Mouse (Mus musculus): ENCODE data around the gene Dnajc13. TPM values are rescaled to one million over a fixed set of nuclear protein-coding genes. Genes with fewer than 3 reads are reported as not detected.

Gene Dnajc13
- polyA plus RNA-seq, 1 experiment from 2014 or later, result 5.8 TPM

DNA sequence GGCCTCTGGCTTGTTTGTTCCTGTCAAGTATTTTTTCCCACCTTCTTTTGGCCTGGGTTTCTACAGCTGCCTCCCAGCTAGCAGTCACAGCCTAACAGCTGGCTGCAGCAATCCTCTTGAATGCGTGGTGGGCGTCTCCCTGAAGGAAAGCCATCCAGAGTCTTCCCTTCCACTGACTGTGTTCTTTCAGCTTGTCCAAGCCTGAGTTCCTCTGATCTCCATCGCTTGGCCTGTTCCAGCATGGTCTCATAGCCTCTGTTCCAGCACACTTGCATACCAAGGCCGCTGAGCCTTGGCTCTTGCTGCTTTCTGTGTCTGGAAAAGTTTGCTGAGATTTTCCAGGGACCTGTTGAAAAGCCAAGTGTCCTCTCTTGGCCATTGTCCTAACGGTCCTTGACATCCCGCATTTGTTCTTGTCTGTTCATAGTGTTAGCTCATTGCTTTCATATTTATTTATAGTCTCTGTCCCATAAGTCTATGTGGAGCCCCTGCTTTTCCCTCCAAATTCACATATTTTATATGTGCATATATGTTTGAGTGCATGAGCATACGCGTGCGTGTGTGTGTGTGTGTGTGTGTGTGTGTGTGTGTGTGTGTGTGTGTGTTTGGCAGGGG is 132.5 kb downstream of the Dnajc13 start:
- no peak for ATAC-seq
- DNase-seq, result no peak
- Histone ChIP-seq H3K36me3 (replicated peaks; ENCODE audit: insufficient read depth, low read length) (peaks cover 17% of the 10 kb centered on the region; the same call in 1 of the 2 replicates), H3K9me3 (ENCODE audit: low read length) (no peaks in the 10 kb centered on the region), H3K27me3 (ENCODE audit: insufficient read depth, low read length) (no peaks in the 10 kb centered on the region), H3K4me1 (ENCODE audit: insufficient read depth) (no peaks in the 10 kb centered on the region), H3K9ac (replicated peaks) (no peak overlapping the region), H3K4me2 (ENCODE audit: low read depth, low read length) (no peak overlapping the region), H3K27ac (ENCODE audit: low read depth) (no peak overlapping the region), H3K4me3 (ENCODE audit: low read depth, low read length) (no peak overlapping the region)
- 79% methylated on average over 9 of the region's 9 CpGs for WGBS (ENCODE audit: insufficient replicate concordance)
- TF ChIP-seq CTCF (IDR thresholded peaks at IDR 0.05; ENCODE audit: low read depth), result no peak

DNA sequence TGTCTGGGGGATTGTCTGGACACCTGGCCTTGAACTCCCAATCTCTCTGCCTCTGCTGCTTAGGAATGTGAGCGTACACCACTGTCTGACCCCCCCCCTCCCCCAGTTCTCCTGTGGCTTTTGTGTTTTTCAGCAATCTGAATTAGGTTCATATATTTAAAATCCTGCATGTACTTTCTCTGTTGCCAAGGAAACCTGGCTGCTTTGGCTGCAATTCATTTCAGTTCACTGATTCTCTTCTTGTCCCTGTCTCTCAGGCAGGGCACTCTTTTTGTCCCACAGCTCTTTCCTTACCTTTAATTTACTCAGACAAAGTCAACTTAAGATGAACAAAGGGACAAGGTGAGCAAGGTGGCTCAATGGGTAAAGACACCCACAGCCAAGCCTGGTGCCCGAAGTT is 134.6 kb downstream of the Dnajc13 start:
- 70% methylated on average over 2 of the region's 2 CpGs for WGBS (ENCODE audit: insufficient replicate concordance)
- Histone ChIP-seq H3K36me3 (replicated peaks; ENCODE audit: insufficient read depth, low read length) (peaks cover 17% of the 10 kb centered on the region), H3K9ac (replicated peaks) (no peak overlapping the region), H3K9me3 (ENCODE audit: low read length) (no peaks in the 10 kb centered on the region), H3K27ac (ENCODE audit: low read depth) (no peak overlapping the region), H3K4me2 (ENCODE audit: low read depth, low read length) (no peak overlapping the region), H3K27me3 (ENCODE audit: insufficient read depth, low read length) (no peaks in the 10 kb centered on the region), H3K4me3 (ENCODE audit: low read depth, low read length) (no peak overlapping the region), H3K4me1 (ENCODE audit: insufficient read depth) (no peaks in the 10 kb centered on the region)
- no peak for DNase-seq
- ATAC-seq, result no peak
- TF ChIP-seq EP300 (IDR thresholded peaks at IDR 0.05; ENCODE audit: low read depth) (no peak), CTCF (IDR thresholded peaks at IDR 0.05; ENCODE audit: low read depth) (no peak)

DNA sequence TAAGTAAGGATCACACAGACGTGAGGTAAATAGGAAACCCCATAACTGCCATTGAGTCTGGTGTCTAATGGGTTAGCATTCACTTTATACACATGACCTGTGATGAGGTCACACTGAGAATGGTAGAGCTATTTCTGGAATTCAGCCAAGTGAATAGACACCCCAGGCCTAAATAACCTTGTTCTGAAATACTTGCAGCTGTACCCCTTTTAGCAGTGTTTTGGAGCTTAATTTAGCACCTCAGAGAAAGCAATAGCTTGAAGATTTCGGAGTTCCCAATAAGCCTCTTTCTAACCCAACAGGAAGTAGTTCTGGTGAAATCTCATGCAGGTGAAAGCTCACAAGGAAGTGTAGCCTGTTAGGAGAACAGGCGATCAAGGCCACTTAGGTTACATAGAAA is 135.9 kb downstream of the Dnajc13 start, which contains the start of gene Ackr4:
TSS of gene Ackr4 (minus strand) at position 101 of the 400 bp plus-strand sequence.
- Histone ChIP-seq H3K27me3 (ENCODE audit: insufficient read depth, low read length) (no peaks in the 10 kb centered on the region), H3K4me1 (ENCODE audit: insufficient read depth) (no peaks in the 10 kb centered on the region), H3K9me3 (ENCODE audit: low read length) (no peaks in the 10 kb centered on the region), H3K4me2 (ENCODE audit: low read depth, low read length) (no peak within 1 kb of the TSS), H3K9ac (replicated peaks) (no peak within 1 kb of the TSS), H3K36me3 (replicated peaks; ENCODE audit: insufficient read depth, low read length) (peaks cover 17% of the 10 kb centered on the region), H3K27ac (ENCODE audit: low read depth) (no peak within 1 kb of the TSS), H3K4me3 (ENCODE audit: low read depth, low read length) (no peak within 1 kb of the TSS)
- DNase-seq, result no peak
- 75% methylated on average over 3 of the region's 3 CpGs for WGBS (ENCODE audit: insufficient replicate concordance)
- TF ChIP-seq EP300 (IDR thresholded peaks at IDR 0.05; ENCODE audit: low read depth) (no peak), CTCF (IDR thresholded peaks at IDR 0.05; ENCODE audit: low read depth) (no peak)
- no peak for ATAC-seq

DNA sequence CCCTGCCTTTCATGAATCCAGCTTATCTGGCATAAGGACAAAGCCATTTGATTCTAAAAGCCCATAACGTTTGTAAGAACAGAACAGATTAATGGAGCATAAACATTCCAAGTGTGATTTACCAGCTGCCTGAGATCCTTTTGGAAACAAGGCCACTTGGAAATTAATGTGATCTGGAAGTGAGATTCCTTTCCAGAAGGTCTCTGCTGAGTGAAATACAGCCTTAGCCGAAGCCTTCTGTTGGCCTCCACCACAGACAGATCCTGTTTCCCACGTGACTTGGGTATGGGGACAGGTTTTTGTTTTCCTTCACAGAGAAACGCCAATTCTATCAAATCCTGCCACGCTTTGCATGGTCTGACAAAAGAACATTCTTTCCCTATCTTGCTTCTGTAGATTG is 139.1 kb downstream of the Dnajc13 start:
- Histone ChIP-seq H3K27me3 (ENCODE audit: insufficient read depth, low read length) (no peaks in the 10 kb centered on the region), H3K4me1 (ENCODE audit: insufficient read depth) (no peaks in the 10 kb centered on the region), H3K27ac (ENCODE audit: low read depth) (no peak overlapping the region), H3K9me3 (ENCODE audit: low read length) (no peaks in the 10 kb centered on the region), H3K4me2 (ENCODE audit: low read depth, low read length) (no peak overlapping the region), H3K9ac (replicated peaks) (no peak overlapping the region), H3K36me3 (replicated peaks; ENCODE audit: insufficient read depth, low read length) (peaks cover 14% of the 10 kb centered on the region), H3K4me3 (ENCODE audit: low read depth, low read length) (no peak overlapping the region)
- TF ChIP-seq EP300 (IDR thresholded peaks at IDR 0.05; ENCODE audit: low read depth) (no peak), CTCF (IDR thresholded peaks at IDR 0.05; ENCODE audit: low read depth) (no peak)
- no peak for ATAC-seq
- no peak for DNase-seq
- WGBS (ENCODE audit: insufficient replicate concordance), result 61% methylated on average over 5 of the region's 5 CpGs

DNA sequence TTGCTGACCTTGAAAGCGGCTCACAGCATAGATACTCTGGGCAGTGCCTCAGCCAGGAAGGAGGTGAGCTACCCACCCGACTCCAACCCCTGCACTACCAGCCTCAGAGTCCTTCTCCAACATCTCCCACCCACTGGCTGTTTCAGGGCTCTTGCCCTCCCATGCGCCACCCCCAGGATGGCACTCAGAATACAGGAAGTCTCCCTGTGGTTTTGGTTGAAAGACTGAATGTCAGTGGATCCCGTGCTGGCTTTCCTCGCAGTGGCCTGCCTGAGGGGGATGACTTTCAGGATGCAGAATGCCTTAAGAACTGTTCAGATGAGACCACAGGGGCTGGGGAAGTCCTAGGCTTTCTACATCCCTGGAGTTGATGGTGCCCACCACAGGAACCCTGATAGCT is 139.6 kb downstream of the Dnajc13 start:
- Histone ChIP-seq H3K4me3 (ENCODE audit: low read depth, low read length) (no peak overlapping the region), H3K27ac (ENCODE audit: low read depth) (no peak overlapping the region), H3K36me3 (replicated peaks; ENCODE audit: insufficient read depth, low read length) (peaks cover 13% of the 10 kb centered on the region), H3K27me3 (ENCODE audit: insufficient read depth, low read length) (no peaks in the 10 kb centered on the region), H3K9ac (replicated peaks) (no peak overlapping the region), H3K9me3 (ENCODE audit: low read length) (no peaks in the 10 kb centered on the region), H3K4me2 (ENCODE audit: low read depth, low read length) (no peak overlapping the region), H3K4me1 (ENCODE audit: insufficient read depth) (no peaks in the 10 kb centered on the region)
- ATAC-seq, result no peak
- TF ChIP-seq EP300 (IDR thresholded peaks at IDR 0.05; ENCODE audit: low read depth) (no peak), CTCF (IDR thresholded peaks at IDR 0.05; ENCODE audit: low read depth) (0 out of 2 replicates have a peak, but pooled peaks have one; percentile 8)
- no peak for DNase-seq
- WGBS (ENCODE audit: insufficient replicate concordance), result 40% methylated on average over 5 of the region's 5 CpGs

DNA sequence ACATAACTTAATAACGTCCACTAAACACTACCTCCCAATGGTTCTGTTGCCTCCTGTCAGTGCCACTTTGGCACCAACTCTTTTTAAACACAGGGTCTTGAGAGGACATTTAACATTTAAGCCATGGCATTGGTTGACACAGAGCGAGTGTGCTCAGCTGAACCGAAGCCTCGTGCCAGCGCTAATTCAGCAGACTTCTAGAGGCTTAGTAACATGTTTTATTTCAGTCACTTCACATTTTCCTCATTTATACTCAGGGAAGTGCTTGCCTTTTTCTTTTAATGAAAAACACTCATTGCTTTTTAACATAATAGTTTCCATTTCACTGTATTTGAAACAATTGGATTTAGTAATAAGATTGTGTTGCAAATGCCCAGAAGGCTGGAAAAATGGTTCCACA is 153.6 kb downstream of the Dnajc13 start:
- TF ChIP-seq CTCF (IDR thresholded peaks at IDR 0.05; ENCODE audit: low read depth) (no peak), EP300 (IDR thresholded peaks at IDR 0.05; ENCODE audit: low read depth) (no peak)
- no peak for ATAC-seq

More for the DNA sequence above, 153.6 kb downstream of the Dnajc13 start:
- H3K27me3 ChIP-seq (ENCODE audit: insufficient read depth, low read length), result no peaks in the 10 kb centered on the region
- H3K27ac ChIP-seq (ENCODE audit: low read depth), result no peak overlapping the region
- 87% methylated on average over 5 of the region's 5 CpGs for WGBS (ENCODE audit: insufficient replicate concordance)
- no peaks in the 10 kb centered on the region for H3K4me1 ChIP-seq (ENCODE audit: insufficient read depth)
- no peak overlapping the region for H3K4me2 ChIP-seq (ENCODE audit: low read depth, low read length)
- H3K36me3 ChIP-seq (replicated peaks; ENCODE audit: insufficient read depth, low read length), result peaks cover 6% of the 10 kb centered on the region
- no peak for DNase-seq
- peaks cover 4% of the 10 kb centered on the region; the same call in 1 of the 2 replicates for H3K9me3 ChIP-seq (ENCODE audit: low read length)
- no peak overlapping the region for H3K4me3 ChIP-seq (ENCODE audit: low read depth, low read length)
- H3K9ac ChIP-seq (replicated peaks), result no peak overlapping the region
